Mouse (Mus musculus): ENCODE measurements at regions not wholly inside any gene's neighbourhood (a gene's known extent, or its start where the extent isn't known, plus 50 kb on each side); places are given as distances from the start of the nearest gene placed in this dataset.

- TF ChIP-seq MAFK (IDR thresholded peaks at IDR 0.05; ENCODE audit: insufficient read depth, low read depth, low read length) (no peak), HCFC1 (IDR thresholded peaks at IDR 0.05; ENCODE audit: borderline replicate concordance, insufficient read depth, low read length) (no peak)
Measured at GRCm38 (mm10) chr6:148515105-148515504, 70.9 kb upstream of the Tmtc1 start.

All from ES-E14 (cell line).